Mouse (Mus musculus) CH12.LX (cell line): ENCODE measurements at regions not wholly inside any gene's neighbourhood (a gene's known extent, or its start where the extent isn't known, plus 50 kb on each side); places are given as distances from the start of the nearest gene placed in this dataset.

Experiments
- DNase-seq: peaks from one replicate; pipeline ENCODE4 v3.0.0-alpha.2; 2013; ENCODE audit errors: extremely low read depth
- H3K27ac ChIP-seq: 2 replicates; pipeline ENCODE4 v1.5.1; 2012; ENCODE audit warnings: low read depth, mild to moderate bottlenecking, control low read depth, moderate library complexity; ENCODE audit not compliant: insufficient read depth
- H3K27me3 ChIP-seq: replicated peaks from 2 replicates; pipeline ENCODE3; 2012; ENCODE audit warnings: inconsistent platforms
- H3K36me3 ChIP-seq, 2 experiments: replicated peaks in 1 of 2; 2 replicates each; pipeline versions ENCODE3 to v1.6.1; 2012; ENCODE audit warnings: inconsistent platforms in 1 of 2, low read length in 1 of 2, mild to moderate bottlenecking in 1 of 2, mixed read lengths in 1 of 2, moderate library complexity in 1 of 2; ENCODE audit not compliant: control insufficient read depth in 1 of 2, insufficient read depth in 1 of 2
- H3K4me1 ChIP-seq, 2 experiments: 2 replicates each; pipeline ENCODE4 v1.6.1; 2012; ENCODE audit warnings: inconsistent platforms in 1 of 2, moderate library complexity in 1 of 2; ENCODE audit not compliant: insufficient read depth in 2 of 2, control insufficient read depth in 1 of 2
- H3K4me2 ChIP-seq: 2 replicates; pipeline ENCODE4 v1.6.1; 2012; ENCODE audit warnings: low read depth, mild to moderate bottlenecking, control low read depth; ENCODE audit not compliant: poor library complexity, insufficient read depth, severe bottlenecking
- H3K4me3 ChIP-seq, 3 experiments: fragments of 150-350 bp in 1 of 3; sonication (generic) in 1 of 3; replicated peaks in 1 of 3; 2 replicates each; pipeline versions ENCODE3 to v1.5.1; 2011 to 2012; ENCODE audit warnings: low read depth in 2 of 3, low read length in 2 of 3, mild to moderate bottlenecking in 2 of 3, moderate library complexity in 2 of 3, control low read depth in 1 of 3, improper control_type of control experiment in 1 of 3, inconsistent platforms in 1 of 3, mixed read lengths in 1 of 3; ENCODE audit not compliant: poor library complexity in 1 of 3
- H3K79me2 ChIP-seq: replicated peaks from 2 replicates; pipeline ENCODE4 v1.6.1; 2012; ENCODE audit warnings: mild to moderate bottlenecking, moderate library complexity; ENCODE audit not compliant: control insufficient read depth, poor library complexity, insufficient read depth, severe bottlenecking; ENCODE audit errors: extremely low read depth
- H3K9ac ChIP-seq: 2 replicates; pipeline ENCODE4 v1.6.1; 2012; ENCODE audit warnings: low read depth, mild to moderate bottlenecking, control low read depth, moderate library complexity; ENCODE audit not compliant: insufficient read depth
- H3K9me3 ChIP-seq: replicated peaks from 2 replicates; pipeline ENCODE3; 2012; ENCODE audit warnings: low read length, inconsistent platforms, mixed read lengths
- BHLHE40 ChIP-seq: IDR thresholded peaks from 2 replicates; pipeline ENCODE4 v1.6.1; 2011; ENCODE audit warnings: mild to moderate bottlenecking, low read depth, low read length, improper control_type of control experiment
- CHD1 ChIP-seq: IDR thresholded peaks from 2 replicates; pipeline ENCODE4 v1.6.1; 2012; ENCODE audit warnings: low read depth, low read length, improper control_type of control experiment, inconsistent platforms
- CTCF ChIP-seq, 2 experiments: IDR thresholded peaks in 1 of 2; conservative IDR thresholded peaks in 1 of 2; 2 replicates each; pipeline ENCODE4 v1.5.1; 2011 to 2012; ENCODE audit warnings: low read depth in 2 of 2, low read length in 2 of 2, improper control_type of control experiment in 1 of 2, inconsistent platforms in 1 of 2, mild to moderate bottlenecking in 1 of 2, moderate library complexity in 1 of 2
- ELF1 ChIP-seq: IDR thresholded peaks from 2 replicates; pipeline ENCODE4 v1.6.1; 2014; ENCODE audit warnings: low read depth, mild to moderate bottlenecking, inconsistent platforms, low read length, improper control_type of control experiment
- EP300 ChIP-seq: IDR thresholded peaks from 2 replicates; pipeline ENCODE4 v1.6.1; 2011; ENCODE audit warnings: low read length, improper control_type of control experiment
- GABPA ChIP-seq: IDR thresholded peaks from 2 replicates; pipeline ENCODE4 v1.6.1; 2012; ENCODE audit warnings: low read depth, low read length, improper control_type of control experiment, inconsistent platforms; ENCODE audit not compliant: insufficient replicate concordance
- IRF4 ChIP-seq: IDR thresholded peaks from 2 replicates; pipeline ENCODE4 v1.6.1; 2014; ENCODE audit warnings: low read depth, mild to moderate bottlenecking, inconsistent platforms, low read length, improper control_type of control experiment
- KAT2A ChIP-seq: IDR thresholded peaks from 2 replicates; pipeline ENCODE4 v1.6.1; 2012; ENCODE audit warnings: low read length, improper control_type of control experiment, inconsistent platforms; ENCODE audit not compliant: insufficient replicate concordance
- MAFK ChIP-seq: IDR thresholded peaks from 2 replicates; pipeline ENCODE4 v1.6.1; 2011; ENCODE audit warnings: low read length, improper control_type of control experiment; ENCODE audit not compliant: insufficient replicate concordance
- MAX ChIP-seq: IDR thresholded peaks from 2 replicates; pipeline ENCODE4 v1.6.1; 2011; ENCODE audit warnings: low read length, improper control_type of control experiment
- MAZ ChIP-seq: IDR thresholded peaks from 2 replicates; pipeline ENCODE4 v1.6.1; 2012; ENCODE audit warnings: low read depth, mild to moderate bottlenecking, inconsistent platforms, low read length, improper control_type of control experiment, moderate library complexity
- MEF2A ChIP-seq: IDR thresholded peaks from 2 replicates; pipeline ENCODE4 v1.6.1; 2014; ENCODE audit warnings: low read depth, mild to moderate bottlenecking, inconsistent platforms, low read length, improper control_type of control experiment, borderline replicate concordance
- MXI1 ChIP-seq: IDR thresholded peaks from 2 replicates; pipeline ENCODE4 v1.6.1; 2011; ENCODE audit warnings: mild to moderate bottlenecking, low read depth, low read length, improper control_type of control experiment
- MYC ChIP-seq: IDR thresholded peaks from 2 replicates; pipeline ENCODE4 v1.6.1; 2011; ENCODE audit warnings: low read depth, mild to moderate bottlenecking, improper control_type of control experiment, low read length
- NELFE ChIP-seq: IDR thresholded peaks from 2 replicates; pipeline ENCODE4 v1.6.1; 2011; ENCODE audit warnings: low read depth, low read length, improper control_type of control experiment
- NRF1 ChIP-seq: IDR thresholded peaks from 2 replicates; pipeline ENCODE4 v1.6.1; 2014; ENCODE audit warnings: low read depth, mild to moderate bottlenecking, inconsistent platforms, low read length, improper control_type of control experiment, moderate library complexity
- PAX5 ChIP-seq: IDR thresholded peaks from 2 replicates; pipeline ENCODE4 v1.6.1; 2012; ENCODE audit warnings: low read length, inconsistent platforms, mixed read lengths
- POLR2A ChIP-seq: IDR thresholded peaks from 2 replicates; pipeline ENCODE4 v1.6.1; 2011; ENCODE audit warnings: low read depth, mild to moderate bottlenecking, improper control_type of control experiment, low read length
- RAD21 ChIP-seq: IDR thresholded peaks from 2 replicates; pipeline ENCODE4 v1.6.1; 2011; ENCODE audit warnings: low read depth, mild to moderate bottlenecking, low read length, improper control_type of control experiment, moderate library complexity
- RCOR1 ChIP-seq: conservative IDR thresholded peaks from 2 replicates; pipeline ENCODE4 v1.6.1; 2012; ENCODE audit warnings: low read depth, mild to moderate bottlenecking, inconsistent platforms, low read length, improper control_type of control experiment
- SIN3A ChIP-seq: IDR thresholded peaks from 2 replicates; pipeline ENCODE4 v1.6.1; 2012; ENCODE audit warnings: low read length, improper control_type of control experiment, inconsistent platforms
- SMC3 ChIP-seq: IDR thresholded peaks from 2 replicates; pipeline ENCODE4 v1.6.1; 2011; ENCODE audit warnings: low read depth, low read length, improper control_type of control experiment
- UBTF ChIP-seq: IDR thresholded peaks from 2 replicates; pipeline ENCODE4 v1.6.1; 2012; ENCODE audit warnings: low read depth, mild to moderate bottlenecking, inconsistent platforms, low read length, improper control_type of control experiment, moderate library complexity
- USF1 ChIP-seq: IDR thresholded peaks from 2 replicates; pipeline ENCODE4 v1.6.1; 2014; ENCODE audit warnings: low read depth, mild to moderate bottlenecking, inconsistent platforms, low read length, improper control_type of control experiment
- USF2 ChIP-seq: conservative IDR thresholded peaks from 2 replicates; pipeline ENCODE4 v1.6.1; 2011; ENCODE audit warnings: low read depth, low read length, improper control_type of control experiment
- ZC3H11A ChIP-seq: IDR thresholded peaks from 2 replicates; pipeline ENCODE4 v1.6.1; 2012; ENCODE audit warnings: low read depth, mild to moderate bottlenecking, inconsistent platforms, low read length, improper control_type of control experiment
- ZNF384 ChIP-seq: IDR thresholded peaks from 2 replicates; pipeline ENCODE4 v1.6.1; 2012; ENCODE audit warnings: low read depth, low read length, improper control_type of control experiment, inconsistent platforms
- dilution Hi-C: fragments of 300-500 bp; cut with MboI; formaldehyde crosslinking; loops from 2 replicates; pipeline ENCODE4 v1.14.3; 2020; ENCODE audit warnings: low sequenced_read_pairs; ENCODE audit not compliant: extremely low pct_unique_long_range_greater_than_20kb, extremely low pct_ligation_motif_present
- in situ Hi-C: fragments of 300-500 bp; cut with MboI; formaldehyde crosslinking; loops from 3 replicates; pipeline ENCODE4 v1.14.3; 2019; ENCODE audit warnings: low sequenced_read_pairs, low pct_ligation_motif_present, low pct_unique_long_range_greater_than_20kb, mixed read lengths

GRCm38 (mm10) chr15:51074196-51074595, 2810.5 kb upstream of the Gm7489 start:
- H3K4me1 ChIP-seq = no peaks in the 10 kb centered on the region
- in situ Hi-C loops (no loop called here), dilution Hi-C loops (no loop called here)
- H3K9me3 ChIP-seq = peaks cover 6% of the 10 kb centered on the region
- no peak for DNase-seq
- H3K79me2 ChIP-seq = no peaks in the 10 kb centered on the region
- no peak overlapping the region for H3K4me2 ChIP-seq
- H3K27me3 ChIP-seq = no peaks in the 10 kb centered on the region
- no peak overlapping the region for H3K4me3 ChIP-seq
- no peak overlapping the region for H3K9ac ChIP-seq
- no peak for TF ChIP-seq CTCF (conservative IDR thresholded peaks at IDR 0.05 in 1 of 2, IDR thresholded peaks at IDR 0.05 in 1 of 2; ENCODE audit: low read depth in 2 of 2, low read length in 2 of 2)
- no peak for TF ChIP-seq ELF1
- no peak for TF ChIP-seq BHLHE40
- no peak for TF ChIP-seq KAT2A
- no peak for TF ChIP-seq NRF1
- no peak for TF ChIP-seq MAFK
- TF ChIP-seq SIN3A = no peak
- TF ChIP-seq MEF2A = no peak
- no peak for TF ChIP-seq SMC3
- no peak for TF ChIP-seq MXI1
- TF ChIP-seq PAX5 = no peak
- no peak for TF ChIP-seq IRF4
- TF ChIP-seq ZC3H11A = no peak
- H3K36me3 ChIP-seq = no peaks in the 10 kb centered on the region
- no peak overlapping the region for H3K27ac ChIP-seq

DNA sequence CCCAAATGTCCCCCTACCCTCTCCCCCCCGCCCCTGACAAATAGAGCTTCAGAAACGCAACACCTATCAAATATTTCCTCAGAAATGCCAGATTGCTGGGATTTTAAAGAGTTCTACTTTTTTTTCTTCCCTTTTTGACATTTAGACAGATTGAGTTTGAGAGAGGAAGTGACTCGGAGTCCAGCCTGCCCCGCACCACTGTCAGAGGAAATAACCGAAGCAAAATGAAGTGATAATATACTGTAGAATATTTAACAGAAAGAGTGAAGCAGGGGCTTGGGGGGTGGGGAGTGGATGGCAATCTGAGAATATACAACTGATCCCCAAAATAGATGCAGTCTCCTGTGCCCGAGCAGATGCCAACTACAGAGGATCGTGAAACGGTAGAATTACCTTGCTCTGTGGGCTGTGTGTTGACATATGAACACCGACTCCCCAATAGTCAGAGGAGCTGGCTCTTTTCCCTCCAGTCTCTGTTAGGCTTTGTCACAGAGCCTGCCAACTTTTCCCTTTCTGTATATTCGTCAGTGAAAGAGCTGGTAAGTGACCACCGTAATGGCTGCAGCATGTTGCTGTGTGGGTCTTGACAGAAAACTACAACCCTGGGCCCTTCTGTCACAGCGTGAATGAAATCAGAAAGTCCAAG, 2800.9 kb upstream of the Gm7489 start:
- no peaks in the 10 kb centered on the region for H3K9me3 ChIP-seq
- TF ChIP-seq USF2 (no peak), GABPA (no peak), NRF1 (no peak), KAT2A (no peak), ELF1 (no peak)
- no peaks in the 10 kb centered on the region for H3K36me3 ChIP-seq
- no peaks in the 10 kb centered on the region for H3K27me3 ChIP-seq
- in situ Hi-C loops = no loop called here
- H3K4me1 ChIP-seq = no peaks in the 10 kb centered on the region
- H3K79me2 ChIP-seq = no peaks in the 10 kb centered on the region
- H3K9ac ChIP-seq = no peak overlapping the region
- dilution Hi-C loops = no loop called here
- DNase-seq = no peak
- no peak overlapping the region for H3K27ac ChIP-seq
- no peak overlapping the region for H3K4me3 ChIP-seq
- no peak overlapping the region for H3K4me2 ChIP-seq

DNA sequence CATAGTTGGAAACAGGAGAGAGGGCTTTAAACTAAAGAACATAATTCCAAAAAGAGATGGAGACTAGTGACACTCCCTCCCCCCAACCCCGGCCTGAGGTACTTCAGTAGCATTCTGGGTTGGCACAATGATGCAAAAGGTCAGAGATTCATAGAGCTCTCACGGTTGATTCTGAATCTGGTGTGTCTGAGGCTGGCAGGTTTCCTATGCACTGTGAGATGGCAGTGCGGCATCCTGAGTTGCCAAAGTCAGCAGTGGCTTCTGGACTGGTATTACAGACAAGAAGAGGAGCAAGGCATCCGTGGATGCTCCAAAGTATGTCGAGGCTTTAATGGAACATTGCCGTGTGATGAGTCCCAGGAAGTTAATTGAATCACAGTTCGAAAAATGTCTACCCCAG, 2791.8 kb upstream of the Gm7489 start:
- Histone ChIP-seq H3K36me3 (no peaks in the 10 kb centered on the region), H3K27me3 (no peaks in the 10 kb centered on the region), H3K27ac (no peak overlapping the region), H3K9me3 (no peaks in the 10 kb centered on the region), H3K4me2 (no peak overlapping the region), H3K79me2 (no peaks in the 10 kb centered on the region), H3K9ac (no peak overlapping the region), H3K4me1 (no peaks in the 10 kb centered on the region), H3K4me3 (no peak overlapping the region)
- in situ Hi-C loops = no loop called here
- DNase-seq = no peak
- no peak for TF ChIP-seq IRF4
- TF ChIP-seq POLR2A = no peak
- no peak for TF ChIP-seq EP300
- TF ChIP-seq PAX5 = no peak
- TF ChIP-seq NELFE = no peak
- no peak for TF ChIP-seq MXI1
- no peak for TF ChIP-seq SIN3A
- no peak for TF ChIP-seq USF1
- no peak for TF ChIP-seq ZNF384
- TF ChIP-seq MAFK = no peak
- TF ChIP-seq CHD1 = no peak
- no peak for TF ChIP-seq UBTF
- TF ChIP-seq MAX = no peak
- TF ChIP-seq MYC = no peak
- no peak for TF ChIP-seq RCOR1
- no peak for TF ChIP-seq MAZ
- no peak for TF ChIP-seq RAD21
- TF ChIP-seq BHLHE40 = no peak
- dilution Hi-C loops = no loop called here
